Mouse (Mus musculus): ENCODE results near the gene Tbx18.

Tbx18 gene

GRCm38 (mm10) chr9:87710360-87710759 is 20.7 kb downstream of the Tbx18 start:
- no peak for DNase-seq (ENCODE audit: low spot score)

GRCm38 (mm10) chr9:87708151-87708550 is 22.9 kb downstream of the Tbx18 start:
- DNase-seq (ENCODE audit: low spot score) = no peak

GRCm38 (mm10) chr9:87702267-87702666 is 28.8 kb downstream of the Tbx18 start:
- no peak for DNase-seq (ENCODE audit: low spot score)

GRCm38 (mm10) chr9:87686981-87687380 is 44.1 kb downstream of the Tbx18 start:
- no peak for DNase-seq (ENCODE audit: low spot score)

GRCm38 (mm10) chr9:87682247-87682646 is 48.8 kb downstream of the Tbx18 start:
- no peak for DNase-seq (ENCODE audit: low spot score)
